Mouse (Mus musculus) stomach, postnatal 0 days (tissue): ENCODE data around the gene Mast4.

Experiments
- CTCF ChIP-seq: IDR thresholded peaks from 2 replicates; pipeline ENCODE4 v1.5.1; 2016; ENCODE audit warnings: antibody characterized with exemption, low read depth, mild to moderate bottlenecking, moderate library complexity
- EP300 ChIP-seq: optimal IDR thresholded peaks from 2 replicates; pipeline ENCODE3; 2016; ENCODE audit warnings: antibody characterized with exemption

GRCm38 (mm10) chr13:103303826-103304225 is 30.5 kb downstream of the Mast4 start:
- TF ChIP-seq CTCF (no peak), EP300 (no peak)
